Mouse (Mus musculus): ENCODE measurements around the gene Ocln. TPM values are rescaled to one million over a fixed set of nuclear protein-coding genes. Genes with fewer than 3 reads are reported as not detected.

Gene Ocln
- polyA plus RNA-seq, 1 experiment = 0.42 TPM

GRCm38 (mm10) chr13:100594838-100595551 lies 42.5 kb upstream of the Ocln start:
- Histone ChIP-seq H3K27me3 (ENCODE audit: control insufficient read depth, insufficient read depth, insufficient read length) (no peaks in the 10 kb centered on the region), H3ac (ENCODE audit: control insufficient read depth, insufficient read length, low read depth) (no peak overlapping the region), H3K79me2 (ENCODE audit: control insufficient read depth, insufficient read depth) (no peaks in the 10 kb centered on the region), H3K79me3 (ENCODE audit: low read depth) (no peaks in the 10 kb centered on the region), H3K4me3 (ENCODE audit: insufficient read depth, poor library complexity, severe bottlenecking) (no peak overlapping the region), H3K36me3 (ENCODE audit: control insufficient read depth, insufficient read depth) (no peaks in the 10 kb centered on the region)
- TF ChIP-seq CTCF (IDR thresholded peaks at IDR 0.05; ENCODE audit: control insufficient read depth, insufficient read depth, insufficient read length) (no peak), USF1 (IDR thresholded peaks at IDR 0.05; ENCODE audit: low read depth) (no peak), MAX (IDR thresholded peaks at IDR 0.05) (no peak), CEBPB (IDR thresholded peaks at IDR 0.05; ENCODE audit: low read depth) (no peak), MYOG (IDR thresholded peaks at IDR 0.05; ENCODE audit: control insufficient read depth, extremely low read depth, insufficient read length) (no peak), MYOD1 (IDR thresholded peaks at IDR 0.05; ENCODE audit: control insufficient read depth, insufficient read length, low read depth) (no peak), FOSL1 (IDR thresholded peaks at IDR 0.05; ENCODE audit: insufficient read depth, low read length, poor library complexity, severe bottlenecking) (no peak)

GRCm38 (mm10) chr13:100594041-100594792 lies 41.7 kb upstream of the Ocln start:
- H3K4me3 ChIP-seq (ENCODE audit: insufficient read depth, poor library complexity, severe bottlenecking) = no peak overlapping the region
- H3K79me3 ChIP-seq (ENCODE audit: low read depth) = no peaks in the 10 kb centered on the region
- H3K27me3 ChIP-seq (ENCODE audit: control insufficient read depth, insufficient read depth, insufficient read length) = no peaks in the 10 kb centered on the region
- H3K36me3 ChIP-seq (ENCODE audit: control insufficient read depth, insufficient read depth) = no peaks in the 10 kb centered on the region
- no peaks in the 10 kb centered on the region for H3K79me2 ChIP-seq (ENCODE audit: control insufficient read depth, insufficient read depth)
- no peak overlapping the region for H3ac ChIP-seq (ENCODE audit: control insufficient read depth, insufficient read length, low read depth)
- TF ChIP-seq MYOG (IDR thresholded peaks at IDR 0.05; ENCODE audit: control insufficient read depth, extremely low read depth, insufficient read length) (no peak), MAX (IDR thresholded peaks at IDR 0.05) (no peak), CTCF (IDR thresholded peaks at IDR 0.05; ENCODE audit: control insufficient read depth, insufficient read depth, insufficient read length) (no peak), FOSL1 (IDR thresholded peaks at IDR 0.05; ENCODE audit: insufficient read depth, low read length, poor library complexity, severe bottlenecking) (no peak), USF1 (IDR thresholded peaks at IDR 0.05; ENCODE audit: low read depth) (no peak), MYOD1 (IDR thresholded peaks at IDR 0.05; ENCODE audit: control insufficient read depth, insufficient read length, low read depth) (no peak), CEBPB (IDR thresholded peaks at IDR 0.05; ENCODE audit: low read depth) (no peak)

- no peaks in the 10 kb centered on the region for H3K79me3 ChIP-seq (ENCODE audit: low read depth)
- no peaks in the 10 kb centered on the region for H3K79me2 ChIP-seq (ENCODE audit: control insufficient read depth, insufficient read depth)
- no peak overlapping the region for H3K4me3 ChIP-seq (ENCODE audit: insufficient read depth, poor library complexity, severe bottlenecking)
- no peak for TF ChIP-seq FOSL1 (IDR thresholded peaks at IDR 0.05; ENCODE audit: insufficient read depth, low read length, poor library complexity, severe bottlenecking)
- TF ChIP-seq CEBPB (IDR thresholded peaks at IDR 0.05; ENCODE audit: low read depth) = no peak
- TF ChIP-seq CTCF (IDR thresholded peaks at IDR 0.05; ENCODE audit: control insufficient read depth, insufficient read depth, insufficient read length) = no peak
- no peak for TF ChIP-seq MAX (IDR thresholded peaks at IDR 0.05)
- TF ChIP-seq MYOG (IDR thresholded peaks at IDR 0.05; ENCODE audit: control insufficient read depth, extremely low read depth, insufficient read length) = no peak
- TF ChIP-seq MYOD1 (IDR thresholded peaks at IDR 0.05; ENCODE audit: control insufficient read depth, insufficient read length, low read depth) = no peak
- no peak for TF ChIP-seq USF1 (IDR thresholded peaks at IDR 0.05; ENCODE audit: low read depth)
- H3ac ChIP-seq (ENCODE audit: control insufficient read depth, insufficient read length, low read depth) = no peak overlapping the region
- no peaks in the 10 kb centered on the region for H3K36me3 ChIP-seq (ENCODE audit: control insufficient read depth, insufficient read depth)
- H3K27me3 ChIP-seq (ENCODE audit: control insufficient read depth, insufficient read depth, insufficient read length) = no peaks in the 10 kb centered on the region
These were observed 36.1 kb upstream of the Ocln start for GRCm38 (mm10) chr13:100588646-100589045.

GRCm38 (mm10) chr13:100582144-100582543 lies 29.6 kb upstream of the Ocln start:
- Histone ChIP-seq H3ac (ENCODE audit: control insufficient read depth, insufficient read length, low read depth) (no peak overlapping the region), H3K4me3 (ENCODE audit: insufficient read depth, poor library complexity, severe bottlenecking) (no peak overlapping the region), H3K27me3 (ENCODE audit: control insufficient read depth, insufficient read depth, insufficient read length) (peaks cover 4% of the 10 kb centered on the region), H3K79me2 (ENCODE audit: control insufficient read depth, insufficient read depth) (no peaks in the 10 kb centered on the region), H3K36me3 (ENCODE audit: control insufficient read depth, insufficient read depth) (no peaks in the 10 kb centered on the region), H3K79me3 (ENCODE audit: low read depth) (no peaks in the 10 kb centered on the region)
- TF ChIP-seq CEBPB (IDR thresholded peaks at IDR 0.05; ENCODE audit: low read depth) (no peak), MYOG (IDR thresholded peaks at IDR 0.05; ENCODE audit: control insufficient read depth, extremely low read depth, insufficient read length) (no peak), CTCF (IDR thresholded peaks at IDR 0.05; ENCODE audit: control insufficient read depth, insufficient read depth, insufficient read length) (no peak), FOSL1 (IDR thresholded peaks at IDR 0.05; ENCODE audit: insufficient read depth, low read length, poor library complexity, severe bottlenecking) (no peak)

GRCm38 (mm10) chr13:100581701-100582100 lies 29.2 kb upstream of the Ocln start:
- Histone ChIP-seq H3ac (ENCODE audit: control insufficient read depth, insufficient read length, low read depth) (no peak overlapping the region), H3K79me3 (ENCODE audit: low read depth) (no peaks in the 10 kb centered on the region), H3K36me3 (ENCODE audit: control insufficient read depth, insufficient read depth) (no peaks in the 10 kb centered on the region), H3K79me2 (ENCODE audit: control insufficient read depth, insufficient read depth) (no peaks in the 10 kb centered on the region), H3K27me3 (ENCODE audit: control insufficient read depth, insufficient read depth, insufficient read length) (peaks cover 4% of the 10 kb centered on the region), H3K4me3 (ENCODE audit: insufficient read depth, poor library complexity, severe bottlenecking) (no peak overlapping the region)
- TF ChIP-seq USF1 (IDR thresholded peaks at IDR 0.05; ENCODE audit: low read depth) = no peak
- TF ChIP-seq MYOG (IDR thresholded peaks at IDR 0.05; ENCODE audit: control insufficient read depth, extremely low read depth, insufficient read length) = no peak
- TF ChIP-seq CEBPB (IDR thresholded peaks at IDR 0.05; ENCODE audit: low read depth) = no peak
- no peak for TF ChIP-seq CTCF (IDR thresholded peaks at IDR 0.05; ENCODE audit: control insufficient read depth, insufficient read depth, insufficient read length)
- TF ChIP-seq FOSL1 (IDR thresholded peaks at IDR 0.05; ENCODE audit: insufficient read depth, low read length, poor library complexity, severe bottlenecking) = no peak
- no peak for TF ChIP-seq MAX (IDR thresholded peaks at IDR 0.05)
- TF ChIP-seq MYOD1 (IDR thresholded peaks at IDR 0.05; ENCODE audit: control insufficient read depth, insufficient read length, low read depth) = no peak

Data from C2C12 (cell line).